Mouse (Mus musculus): ENCODE measurements at regions not wholly inside any gene's neighbourhood (a gene's known extent, or its start where the extent isn't known, plus 50 kb on each side); places are given as distances from the start of the nearest gene placed in this dataset.
A peak's percentile ranks its signal among the peaks of the same experiment; 100 is the strongest.

DNA sequence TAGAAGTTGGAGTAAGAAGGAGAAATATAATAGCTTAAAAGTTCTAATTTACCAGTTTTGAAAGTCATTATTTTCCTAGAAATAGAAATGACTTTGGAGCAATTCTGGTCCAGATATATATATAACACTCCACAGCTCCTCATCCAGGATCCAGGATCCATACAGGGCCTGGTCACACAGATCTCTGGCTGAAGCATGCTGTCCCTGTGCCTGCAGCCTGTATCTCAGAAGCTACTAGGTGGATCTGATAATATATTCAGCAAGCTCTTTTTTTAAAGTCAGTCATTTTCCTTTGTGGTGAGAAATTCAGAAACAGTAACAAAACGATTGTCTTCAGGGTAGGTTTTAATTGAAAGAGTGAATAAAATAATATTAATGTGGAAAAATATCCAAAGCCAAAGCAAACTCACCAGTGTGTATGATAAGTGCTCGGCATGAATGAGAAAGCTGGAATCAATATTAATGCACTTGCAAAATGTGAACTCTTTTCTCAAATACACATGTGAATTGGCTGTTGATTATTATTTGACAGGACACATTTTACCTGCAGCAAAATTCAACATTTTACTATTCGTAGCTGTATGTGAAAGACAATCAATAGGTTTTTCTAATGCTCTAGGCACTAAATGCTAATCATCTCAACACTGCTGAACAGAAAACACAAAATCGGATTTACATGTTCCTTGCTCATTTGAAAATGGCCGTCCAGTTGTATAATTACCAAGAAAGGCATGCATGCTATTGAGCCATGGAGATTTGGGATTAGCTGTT, 288.1 kb upstream of the Cxadr start:
- DNase-seq (ENCODE audit: low spot score in 2 of 2) = no peak

DNA sequence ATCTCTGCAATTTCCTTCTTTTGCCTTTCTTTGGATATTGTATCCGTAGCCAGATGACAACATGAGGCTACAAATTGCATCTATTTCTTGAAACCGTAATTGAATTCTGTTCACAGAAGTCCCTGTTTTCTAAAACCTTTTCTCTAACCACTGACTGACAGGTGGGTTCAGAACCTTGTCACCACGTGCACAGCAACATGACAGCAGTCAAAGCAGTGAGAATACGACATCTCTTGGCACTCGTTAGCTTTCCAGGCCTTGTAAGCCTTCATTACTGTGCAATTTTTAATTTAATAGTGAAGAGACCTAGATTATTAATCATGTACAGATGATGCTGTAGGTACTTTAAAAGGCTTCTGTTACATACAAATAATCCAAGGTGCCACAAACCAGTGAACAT, 297.3 kb upstream of the Cxadr start:
- DNase-seq (ENCODE audit: low spot score in 2 of 2) = no peak

DNA sequence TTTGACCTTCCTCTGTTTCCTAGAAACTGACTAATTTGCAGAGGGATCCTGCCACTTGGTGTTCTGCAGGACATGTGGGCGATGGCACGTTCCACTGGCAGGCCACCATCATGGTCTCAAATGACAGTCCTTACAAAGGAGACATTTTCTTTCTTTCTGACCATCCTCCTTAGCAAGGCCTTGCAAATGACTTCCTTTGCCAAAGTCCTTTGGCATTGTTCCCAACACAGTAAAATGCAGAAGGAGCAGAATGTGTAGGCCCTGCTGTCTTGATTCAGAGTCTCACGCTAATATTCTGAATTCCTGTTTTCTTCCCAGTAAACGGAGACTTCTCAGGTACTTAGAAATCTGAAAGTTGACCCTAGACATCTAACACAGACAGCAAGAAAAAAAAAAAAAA, 308.3 kb upstream of the Cxadr start:
- no peak for DNase-seq (ENCODE audit: low spot score in 2 of 2)

DNA sequence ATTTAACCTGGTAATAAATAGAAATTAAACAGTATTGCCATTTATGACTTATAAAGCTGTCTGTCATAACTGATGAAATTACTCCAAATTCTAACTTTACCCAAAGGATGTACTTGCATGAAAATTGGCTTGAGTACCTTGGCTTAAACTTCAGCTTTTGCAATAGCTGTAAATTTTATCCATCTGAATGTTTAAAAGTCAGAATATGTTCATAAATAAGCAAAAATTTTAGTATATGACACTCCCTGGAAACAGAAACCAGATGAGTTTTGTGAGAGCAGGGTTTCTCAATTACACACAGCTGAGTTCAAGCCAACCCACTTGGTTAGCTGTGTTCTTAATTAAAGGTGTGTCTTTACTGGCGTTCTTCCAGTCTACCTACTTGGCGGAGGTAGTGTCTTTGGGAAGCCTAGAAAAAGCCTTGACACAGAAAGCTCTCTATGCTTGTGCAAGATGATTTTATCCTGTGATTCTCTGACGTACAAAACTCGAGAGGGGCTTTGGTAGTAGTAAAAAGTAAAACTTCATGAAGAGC, 311.4 kb upstream of the Cxadr start:
- no peak for DNase-seq (ENCODE audit: low spot score in 2 of 2)

DNA sequence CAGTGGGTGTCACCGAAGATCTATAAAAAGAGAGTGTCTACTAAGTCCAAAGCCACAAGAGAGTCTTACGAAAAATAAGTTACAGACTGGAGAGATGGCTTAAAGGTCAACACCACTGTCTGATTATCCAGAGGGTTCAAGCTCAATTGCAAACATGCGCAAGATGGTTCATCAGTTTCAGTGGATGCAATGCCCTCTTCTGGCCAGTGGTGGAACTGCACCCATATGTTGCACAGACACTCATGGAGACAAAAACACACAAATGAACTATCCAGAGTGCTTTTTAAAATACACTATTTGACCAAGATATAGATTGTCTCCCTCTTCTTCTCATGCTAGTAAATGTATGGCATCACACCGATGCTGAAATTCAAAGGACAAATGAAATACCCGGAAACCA, 312.1 kb upstream of the Cxadr start:
- no peak for DNase-seq (ENCODE audit: low spot score in 2 of 2)

DNA sequence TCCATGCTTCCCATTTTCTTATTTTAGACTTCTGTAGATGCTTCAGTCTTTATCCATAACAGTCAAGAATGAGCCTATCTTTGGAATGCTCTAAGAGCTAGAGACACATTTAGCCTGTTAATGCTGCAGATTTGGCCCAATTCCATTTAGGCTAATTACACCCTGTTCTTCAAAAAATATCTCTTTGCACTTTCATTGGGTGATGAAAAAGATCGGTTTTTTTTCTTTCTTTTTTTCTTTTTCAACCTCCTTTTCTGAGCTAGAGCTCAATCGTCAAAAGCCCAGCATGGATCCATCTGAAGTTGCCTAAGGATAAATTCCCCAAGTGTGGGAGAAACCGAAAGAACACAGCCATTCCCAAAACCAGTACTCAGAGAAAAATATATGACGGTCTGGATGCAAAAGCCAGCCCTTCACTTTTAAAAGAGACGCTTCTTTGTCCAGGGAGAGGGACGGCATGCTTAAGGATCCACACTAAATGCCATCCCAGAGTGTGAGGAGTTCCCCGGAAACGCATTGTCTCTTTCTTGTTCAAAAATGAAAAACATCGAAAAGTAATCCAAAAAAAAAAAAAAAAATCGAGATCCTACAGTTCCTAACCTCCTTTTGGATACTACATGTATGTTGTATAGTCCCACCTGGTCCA, 314.3 kb upstream of the Cxadr start:
- DNase-seq (ENCODE audit: low spot score in 2 of 2) = peak in 1 of 2 experiments; percentile 2

DNA sequence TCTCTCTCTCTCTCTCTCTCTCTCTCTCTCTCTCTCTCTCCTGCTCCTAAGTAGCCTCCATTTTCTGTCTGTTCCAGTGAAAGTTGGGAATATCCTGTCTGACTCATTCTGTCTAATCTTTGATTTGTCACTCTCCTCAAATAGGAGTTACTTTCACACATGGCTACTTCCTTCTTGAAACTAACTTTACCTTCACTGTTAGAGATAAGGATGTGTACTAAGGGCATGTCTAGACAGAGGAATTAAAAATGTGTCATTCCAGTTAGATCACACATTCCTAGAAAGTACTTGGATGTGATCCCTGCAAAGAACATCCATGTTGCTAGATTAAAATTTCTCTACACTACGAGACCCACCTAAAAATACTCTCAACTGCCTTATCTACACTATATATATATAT, 346.9 kb upstream of the Gm11146 start:
- DNase-seq (ENCODE audit: low spot score in 2 of 2) = no peak

DNA sequence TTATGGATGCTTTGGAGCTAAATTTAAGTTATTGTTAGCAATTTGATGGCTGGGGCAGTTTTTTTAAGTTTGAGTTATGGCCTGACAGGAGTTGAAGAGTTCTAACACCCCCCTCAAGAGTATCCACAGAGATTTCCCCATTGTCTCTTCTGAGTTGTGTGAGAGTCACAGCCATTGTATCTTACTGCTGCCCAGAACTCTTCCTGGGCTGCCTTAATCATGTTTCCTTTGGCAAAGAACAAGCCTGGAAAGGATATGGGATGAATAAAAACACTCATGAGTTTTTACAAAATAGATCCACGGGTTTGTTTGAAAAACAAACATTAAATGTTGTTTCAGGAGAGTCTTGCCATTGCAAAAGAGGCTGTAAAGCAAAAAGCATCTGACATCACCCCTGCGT, 343.5 kb upstream of the Gm11146 start:
- no peak for DNase-seq (ENCODE audit: low spot score in 2 of 2)

DNA sequence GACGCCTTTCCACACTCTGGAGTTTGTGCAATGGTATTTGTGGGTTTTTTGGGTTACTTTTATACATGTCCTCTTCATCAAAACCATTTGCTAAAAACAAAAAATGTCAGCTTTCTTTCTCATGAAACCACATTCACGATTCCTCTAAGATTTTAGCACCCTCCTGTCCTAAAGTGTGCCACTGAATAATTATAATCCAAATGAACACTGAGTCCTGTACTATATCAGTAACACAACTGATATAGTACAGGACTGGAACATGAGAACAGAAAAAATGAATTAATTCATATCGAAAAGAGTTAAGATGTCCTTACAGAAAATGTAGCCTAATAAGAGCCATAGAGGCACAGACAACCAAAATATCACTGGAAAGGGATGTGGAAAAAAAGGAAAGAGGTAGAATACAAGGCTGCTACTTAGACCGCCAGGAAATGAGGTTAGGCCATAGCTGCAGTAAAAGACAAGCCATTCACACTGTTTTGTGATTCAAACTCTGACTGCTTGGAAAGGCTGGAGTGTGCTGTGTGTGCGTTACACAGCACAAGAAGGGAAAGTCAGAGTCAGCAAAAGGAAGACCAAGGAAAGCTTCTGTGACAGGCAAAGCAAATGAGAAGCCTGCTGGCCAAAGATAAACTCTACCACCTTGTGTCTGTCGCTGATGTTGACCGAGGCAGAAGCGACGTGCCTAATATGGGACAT, 329.3 kb upstream of the Gm11146 start:
- no peak for DNase-seq (ENCODE audit: low spot score in 2 of 2)

DNA sequence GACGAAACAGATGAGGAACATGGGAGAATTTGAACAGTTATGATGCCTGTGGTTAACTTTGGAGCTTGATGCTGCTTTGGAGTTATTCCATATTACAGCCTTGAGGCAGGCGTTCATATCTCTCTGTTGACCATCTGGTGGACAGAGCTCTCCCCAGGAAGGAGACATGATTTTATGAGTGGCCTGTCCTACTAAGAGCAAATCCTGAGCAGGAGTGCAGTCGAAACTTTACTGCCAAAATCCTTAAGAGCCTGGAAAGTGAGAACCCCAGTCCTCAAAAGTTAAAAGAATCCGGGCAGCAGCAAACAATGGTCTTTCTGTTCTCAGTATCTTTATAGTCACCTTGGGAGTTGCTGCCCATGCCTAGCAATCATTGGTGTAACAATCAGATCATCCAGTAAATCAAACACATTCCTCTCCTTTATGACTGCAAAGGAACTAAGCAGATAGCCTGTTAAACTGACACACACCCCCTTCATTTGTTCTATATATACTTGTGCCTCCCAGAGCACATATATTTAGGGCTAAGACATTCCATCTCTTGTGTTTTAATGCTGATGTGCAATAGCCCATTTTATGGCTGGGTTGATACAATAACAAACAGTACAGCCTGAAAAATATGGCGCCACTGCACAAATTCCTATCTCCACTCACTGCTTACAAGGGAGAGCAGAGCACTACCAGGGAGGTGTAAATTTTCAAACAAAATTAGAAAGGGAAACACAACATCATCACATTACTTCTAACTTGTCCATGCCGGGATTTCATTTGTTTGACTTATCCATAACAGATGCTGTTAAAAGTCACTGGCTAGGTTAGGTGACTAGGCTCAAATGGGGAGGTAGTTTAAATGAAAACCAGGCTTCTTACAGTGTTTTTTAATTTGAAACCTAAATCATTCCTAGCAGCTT, 312.5 kb upstream of the Gm11146 start:
- no peak for DNase-seq (ENCODE audit: low spot score in 2 of 2)

DNA sequence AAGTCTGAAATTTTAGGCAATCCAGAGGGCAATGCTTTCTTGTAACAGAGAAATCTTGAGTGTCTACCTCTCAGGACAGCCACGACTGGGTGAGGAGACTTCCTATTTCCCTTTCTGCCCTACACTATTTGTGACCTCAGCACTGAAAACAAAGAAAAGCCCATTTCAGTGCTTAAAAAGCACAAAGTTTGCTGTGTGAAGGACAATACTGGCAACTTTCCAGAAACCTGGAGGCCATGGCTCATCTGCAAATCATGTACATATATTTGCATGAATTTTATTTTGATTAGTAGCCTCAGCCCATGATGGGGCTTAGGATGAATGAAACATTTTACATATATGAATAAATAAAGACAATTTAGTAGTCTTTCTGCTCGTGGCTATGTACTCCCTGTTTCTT, 292.4 kb upstream of the Gm11146 start:
- no peak for DNase-seq (ENCODE audit: low spot score in 2 of 2)

DNA sequence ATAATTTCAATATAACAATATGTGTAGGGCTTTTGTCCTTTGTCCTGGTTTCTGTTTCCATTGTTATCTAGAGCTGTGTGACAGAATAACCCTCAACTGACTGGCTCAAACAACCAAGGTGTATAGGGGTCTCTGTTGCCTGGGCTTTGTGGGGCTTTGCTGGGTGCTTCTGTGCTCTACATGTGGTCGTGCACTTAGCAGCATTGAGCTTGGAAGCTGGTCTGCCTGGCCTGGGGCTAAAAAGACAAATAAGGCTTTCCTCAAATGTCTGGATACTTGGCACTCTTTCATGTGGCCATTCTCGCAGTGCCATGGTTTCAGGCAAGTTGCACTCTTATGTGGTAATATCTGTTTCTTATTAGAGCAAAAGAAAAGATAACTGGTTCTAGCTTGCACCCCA, 291.8 kb upstream of the Gm11146 start:
- DNase-seq (ENCODE audit: low spot score in 2 of 2) = no peak

DNA sequence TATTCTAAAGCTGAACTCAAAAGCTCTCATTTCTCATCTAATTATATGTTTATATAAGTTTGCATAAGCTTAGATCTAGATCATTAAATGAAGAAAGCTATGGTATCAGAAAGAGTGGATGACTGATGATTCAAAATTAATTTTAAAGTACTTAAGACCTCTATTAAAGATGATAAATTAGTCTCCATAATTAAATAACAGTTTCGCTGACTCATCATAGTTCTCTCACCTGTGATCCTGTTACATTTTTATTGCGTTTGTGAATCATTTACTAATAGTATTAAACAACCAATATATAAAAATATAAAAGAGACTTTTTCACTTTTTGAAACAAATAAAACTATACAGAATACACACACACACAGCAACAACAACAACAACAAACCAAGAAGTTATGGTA, 290.8 kb upstream of the Gm11146 start:
- DNase-seq (ENCODE audit: low spot score in 2 of 2) = no peak

DNA sequence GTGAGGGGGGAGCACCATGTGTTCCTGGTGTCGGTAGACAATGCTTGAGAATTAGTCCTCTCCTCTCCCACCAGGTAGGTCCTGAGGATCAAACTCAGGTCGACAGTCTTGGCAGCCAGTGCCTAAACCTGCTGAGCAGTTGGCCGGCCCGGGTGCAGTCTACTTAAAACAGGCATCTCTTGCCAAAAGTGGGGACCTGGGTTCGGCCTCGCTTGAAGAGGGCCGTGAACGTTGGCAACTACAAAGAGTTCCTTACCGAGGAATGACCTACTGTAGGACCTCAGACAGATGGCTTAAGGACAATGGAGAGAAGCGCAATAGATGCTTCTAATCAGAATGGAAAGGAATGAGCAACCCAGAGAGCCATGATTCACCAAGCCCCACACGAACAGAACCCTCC, 287.5 kb upstream of the Gm11146 start:
- no peak for DNase-seq (ENCODE audit: low spot score in 2 of 2)

DNA sequence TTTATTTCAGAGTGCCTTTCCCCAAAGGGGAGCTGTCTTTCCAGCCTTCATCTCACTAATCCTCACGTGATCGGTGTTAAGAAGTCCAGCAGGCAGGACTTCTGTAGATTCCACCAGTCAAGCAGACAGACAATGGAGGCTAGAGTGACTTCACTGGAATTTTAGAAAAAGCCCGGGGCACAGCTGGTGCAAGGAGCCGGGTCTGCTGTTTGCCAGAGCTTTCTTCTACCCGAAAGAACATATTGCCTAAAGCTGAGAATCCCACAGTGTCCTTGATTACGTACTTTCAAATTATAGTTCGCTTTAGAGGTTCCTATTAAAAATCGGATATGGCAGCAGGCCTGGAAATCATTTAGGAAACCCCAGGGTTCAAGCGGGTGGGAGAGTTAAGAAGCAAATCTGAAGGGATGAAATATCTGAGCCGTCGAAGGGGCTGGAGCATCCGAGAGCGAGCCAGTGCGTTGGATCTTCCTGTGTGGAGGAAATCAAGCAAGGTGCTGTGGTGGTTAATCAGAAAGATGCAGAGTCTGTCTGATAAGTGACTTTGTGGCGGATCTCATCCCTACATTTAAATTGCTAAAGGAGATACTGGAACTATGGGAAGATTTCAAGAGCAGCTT, 283.3 kb upstream of the Gm11146 start:
- DNase-seq (ENCODE audit: low spot score in 2 of 2) = no peak

DNA sequence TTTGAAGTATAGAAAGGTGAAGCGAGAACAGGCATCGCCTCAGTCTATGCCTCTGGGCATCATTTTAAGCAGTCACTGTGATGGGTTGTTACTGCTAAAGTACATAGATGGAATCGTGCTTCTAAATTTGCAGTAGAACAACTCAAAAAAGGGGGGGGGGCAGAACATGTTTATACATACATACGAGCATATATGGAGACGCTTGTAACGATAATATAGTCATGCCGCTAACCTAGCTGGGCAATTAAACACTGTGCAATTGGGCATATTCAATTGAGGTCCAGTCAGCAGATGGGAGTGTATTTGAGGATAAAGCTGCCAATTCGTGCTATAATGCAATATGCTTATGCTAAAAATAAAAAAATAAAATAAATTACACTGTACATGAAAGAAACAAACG, 282.6 kb upstream of the Gm11146 start:
- no peak for DNase-seq (ENCODE audit: low spot score in 2 of 2)

DNA sequence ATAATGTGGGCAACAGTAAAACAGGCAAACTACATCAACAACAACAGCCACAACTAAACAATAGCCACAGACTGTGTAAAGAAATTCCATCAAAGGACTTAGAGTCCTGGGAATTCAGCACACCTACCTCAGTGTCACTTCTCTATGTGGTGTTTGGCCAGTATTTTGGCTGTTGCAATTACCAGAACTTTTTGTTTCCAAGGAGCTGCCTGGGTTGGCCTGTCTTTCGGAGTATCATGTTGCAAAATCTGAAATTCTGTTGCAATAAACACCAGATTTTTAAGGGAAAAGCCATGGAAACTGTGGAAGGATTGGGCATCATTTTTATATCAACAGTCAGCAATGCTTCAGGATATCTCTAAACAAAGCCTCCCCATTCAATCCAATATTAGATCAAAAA, 275.1 kb upstream of the Gm11146 start:
- DNase-seq (ENCODE audit: low spot score in 2 of 2) = no peak

DNA sequence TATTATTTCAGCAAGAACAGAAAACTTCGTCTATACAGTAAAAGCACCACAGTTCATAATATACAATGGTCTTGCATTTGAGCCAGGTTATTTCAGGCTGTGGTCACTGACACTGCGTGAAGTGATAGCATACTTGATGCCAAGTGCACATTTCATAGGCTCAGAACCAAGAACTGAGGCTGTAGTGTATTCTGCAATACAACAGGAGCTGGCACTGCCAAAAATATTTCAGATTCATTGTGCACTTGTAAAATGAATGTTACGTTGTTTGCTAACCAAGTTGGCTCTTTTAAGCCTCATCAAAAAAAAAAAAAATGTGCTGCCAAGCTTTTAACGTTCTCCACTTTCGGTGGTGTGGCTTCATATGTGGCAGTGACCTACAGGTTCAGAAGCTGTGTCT, 261.4 kb upstream of the Gm11146 start:
- DNase-seq (ENCODE audit: low spot score in 2 of 2) = no peak

DNA sequence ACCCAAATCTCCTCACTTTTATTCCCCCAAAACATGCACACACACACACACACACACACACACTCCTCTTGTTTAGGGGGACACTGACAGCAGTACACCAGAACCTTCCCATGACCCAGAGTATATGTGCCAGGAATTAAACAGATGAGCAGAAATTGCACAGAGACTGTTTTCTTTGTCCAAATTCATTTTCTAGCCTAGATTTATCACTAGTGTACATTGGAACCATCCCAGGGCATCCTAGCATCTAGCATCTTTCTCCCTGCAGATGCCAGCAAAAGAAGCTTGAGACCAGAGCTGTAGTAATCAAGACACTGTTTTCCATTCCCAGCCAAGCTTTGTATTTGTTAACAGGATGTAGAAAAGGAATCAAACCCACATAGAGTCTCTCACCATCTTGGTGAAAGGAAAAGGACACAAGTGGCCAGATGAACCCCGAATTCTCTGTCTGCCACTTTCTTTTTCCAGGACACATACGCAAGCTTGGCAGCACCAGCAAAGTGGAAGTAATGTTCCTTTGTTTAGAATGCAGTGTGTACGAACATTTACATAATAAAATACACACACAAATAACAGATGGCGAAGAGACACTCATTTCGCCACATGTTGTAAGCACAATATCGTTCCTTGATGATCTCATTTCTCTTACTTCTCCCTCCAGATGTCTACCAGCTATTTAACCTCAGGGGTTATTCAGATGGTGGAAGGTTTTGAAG, 250.3 kb upstream of the Gm11146 start:
- no peak for DNase-seq (ENCODE audit: low spot score in 2 of 2)

DNA sequence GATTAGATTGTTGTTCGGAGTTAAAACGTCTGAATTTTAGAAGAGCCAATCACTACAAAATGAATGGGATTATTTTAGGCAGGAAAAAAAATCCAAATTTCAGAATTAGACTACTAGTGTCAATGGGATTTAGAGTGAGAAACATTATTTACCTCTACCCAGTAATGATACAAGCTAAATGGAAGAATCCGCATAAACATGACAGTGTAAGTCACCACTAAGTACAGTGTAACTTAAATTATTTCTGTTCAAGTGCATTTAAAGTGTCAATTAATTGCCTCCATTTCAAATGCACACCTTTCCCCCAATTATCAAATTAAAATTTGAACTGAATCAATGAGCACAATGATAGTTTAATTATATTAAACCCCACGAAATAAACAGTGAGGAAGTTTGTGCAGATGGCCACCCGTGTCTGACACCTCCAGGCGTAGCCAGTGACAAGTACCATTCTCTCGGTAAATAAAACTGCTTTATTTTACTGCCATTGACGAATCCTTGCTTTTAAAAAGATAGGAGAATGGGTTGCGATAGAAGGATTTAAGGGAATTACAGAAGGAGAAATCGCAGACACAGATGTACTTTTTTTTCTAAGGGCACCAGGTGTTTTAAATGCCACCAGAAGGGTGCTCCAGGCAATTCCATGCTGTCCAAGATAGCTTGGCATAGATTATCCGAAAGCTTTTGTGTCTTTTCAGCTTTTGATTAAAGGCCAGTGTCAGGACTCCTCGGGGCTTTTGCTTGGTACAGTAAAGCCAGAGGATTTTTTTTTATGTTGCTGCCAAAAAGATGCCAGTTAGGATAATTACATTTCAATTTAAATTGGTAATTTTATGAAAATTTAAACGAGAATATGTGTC, 249.5 kb upstream of the Gm11146 start:
- DNase-seq (ENCODE audit: low spot score in 2 of 2) = no peak
